Mouse (Mus musculus) lung, postnatal 0 days (tissue): ENCODE results near the gene Slc34a1.

Source experiments
- CTCF ChIP-seq: IDR thresholded peaks from 2 replicates; pipeline ENCODE4 v1.5.1; 2016; ENCODE audit warnings: antibody characterized with exemption, mild to moderate bottlenecking
- EP300 ChIP-seq: IDR thresholded peaks from 2 replicates; pipeline ENCODE4 v1.6.1; 2016; ENCODE audit warnings: antibody characterized with exemption, mild to moderate bottlenecking, control low read depth

DNA sequence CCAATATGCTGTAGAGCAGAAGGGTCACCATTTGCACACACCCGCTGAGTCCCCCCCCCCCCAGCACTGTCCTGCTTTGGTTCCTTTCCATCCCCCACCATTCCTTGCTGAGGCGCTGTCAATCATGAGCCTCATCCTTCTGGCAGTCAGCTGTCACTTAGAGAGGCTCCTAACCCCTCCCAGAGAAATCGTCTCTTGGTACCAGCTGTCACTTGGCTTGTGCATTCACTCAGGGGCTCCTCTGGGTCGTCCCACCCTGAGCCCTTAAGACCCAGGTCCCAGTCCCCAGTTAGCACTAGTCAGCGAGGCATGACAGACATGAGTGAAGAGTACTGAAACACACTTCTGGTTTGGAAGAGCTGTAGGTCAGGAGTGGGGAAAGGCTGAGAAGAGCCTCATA is 26.2 kb upstream of the Slc34a1 start:
- TF ChIP-seq CTCF (no peak), EP300 (no peak)
